Mouse (Mus musculus) adrenal gland, postnatal 4 days (tissue): ENCODE measurements around the gene Pde8b. TPM values are rescaled to one million over a fixed set of nuclear protein-coding genes. Genes with fewer than 3 reads are reported as not detected.
A peak's percentile ranks its signal among the peaks of the same experiment; 100 is the strongest.

ENCODE experiments used
- DNase-seq, 2 experiments: peaks; one replicate each; pipeline ENCODE4 v3.0.0; 2021 to 2022; ENCODE audit warnings: low spot score in 2 of 2, mixed read lengths in 2 of 2
- total RNA-seq, 2 experiments: library from RNA; stranded (reverse); gene quantifications; 2 replicates each; pipeline ENCODE4 v1.2.3; 2021

Pde8b gene
- total RNA-seq, 2 experiments from 2014 or later: 153 TPM

DNA sequence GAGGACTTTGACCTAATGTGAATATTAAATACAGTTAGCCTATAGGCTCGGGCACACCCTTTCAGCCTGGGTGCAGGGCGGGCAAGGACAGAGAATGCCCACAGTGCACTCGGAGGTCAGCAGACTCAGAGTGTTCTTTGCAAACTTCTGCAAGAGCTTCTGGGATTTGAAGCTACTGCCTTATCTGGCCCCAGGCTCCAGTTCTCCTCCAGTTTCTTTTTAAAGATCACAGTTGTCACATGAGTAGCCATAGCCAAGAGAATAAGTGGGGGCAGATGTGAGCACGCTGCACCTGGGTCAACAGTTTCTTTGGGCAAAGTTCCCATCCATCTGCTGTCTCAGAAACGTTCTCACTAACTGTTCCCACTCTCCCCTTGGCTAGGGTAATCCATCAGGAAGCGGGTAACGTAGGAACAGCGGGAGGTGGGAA lies 162.8 kb downstream of the Pde8b start:
- no peak for DNase-seq

DNA sequence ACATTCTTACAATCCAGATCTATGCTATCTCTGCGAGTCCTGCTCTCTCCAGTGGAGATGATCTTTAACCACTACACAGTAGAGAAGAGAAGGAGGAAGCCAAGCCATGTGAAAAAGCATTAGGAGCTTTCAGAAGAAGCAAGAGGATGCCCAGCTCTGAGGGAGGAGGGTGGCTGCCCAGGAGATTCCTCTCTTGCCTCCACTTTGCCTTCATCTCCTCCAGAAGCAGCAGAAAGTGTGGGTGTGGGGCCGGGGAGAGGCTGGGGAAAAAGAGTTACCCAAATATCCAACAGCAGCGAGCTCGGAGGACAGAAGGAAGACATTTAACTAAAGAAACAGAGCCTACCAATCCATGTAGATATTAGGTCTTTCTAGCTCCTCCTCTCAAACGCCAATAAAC lies 164.1 kb downstream of the Pde8b start:
- no peak for DNase-seq

DNA sequence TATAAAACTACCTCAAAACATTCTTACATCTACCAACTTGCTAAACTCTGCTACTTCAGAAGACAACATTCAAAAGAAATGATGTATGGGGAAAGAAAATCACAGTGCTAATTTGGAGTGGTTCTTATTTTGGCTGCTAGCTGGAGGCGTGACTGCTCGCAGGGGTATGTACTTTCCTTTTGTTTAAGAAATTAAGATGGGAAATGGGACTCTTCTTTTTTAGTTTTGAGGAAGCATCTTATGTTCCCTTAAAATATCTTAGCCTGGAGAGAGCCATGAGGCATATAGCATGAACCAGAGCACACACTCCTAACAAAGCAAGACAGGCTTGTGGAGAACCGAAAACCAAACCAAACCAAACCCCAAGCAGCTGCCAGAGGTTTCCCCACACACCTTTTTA lies 167.5 kb downstream of the Pde8b start:
- no peak for DNase-seq

DNA sequence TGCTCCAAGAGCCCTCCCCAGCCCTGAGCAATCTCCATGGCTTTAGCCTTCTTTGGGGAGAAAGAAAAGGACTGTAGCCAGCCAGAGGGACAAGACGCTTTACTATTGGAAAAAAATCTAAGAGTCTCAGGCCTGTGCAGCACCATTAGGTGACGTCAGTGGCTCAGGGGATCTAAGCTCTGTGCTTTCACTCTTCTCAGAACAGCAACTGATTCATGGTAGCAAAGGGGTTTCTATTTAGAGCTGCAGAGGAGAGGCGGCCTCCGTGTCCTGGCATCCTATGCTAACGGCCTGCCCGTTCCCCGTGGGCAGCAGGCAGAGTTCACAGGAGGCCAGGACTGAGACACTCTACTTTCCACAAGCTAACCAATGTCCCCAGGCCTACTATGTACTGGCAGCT lies 169.1 kb downstream of the Pde8b start:
- no peak for DNase-seq

DNA sequence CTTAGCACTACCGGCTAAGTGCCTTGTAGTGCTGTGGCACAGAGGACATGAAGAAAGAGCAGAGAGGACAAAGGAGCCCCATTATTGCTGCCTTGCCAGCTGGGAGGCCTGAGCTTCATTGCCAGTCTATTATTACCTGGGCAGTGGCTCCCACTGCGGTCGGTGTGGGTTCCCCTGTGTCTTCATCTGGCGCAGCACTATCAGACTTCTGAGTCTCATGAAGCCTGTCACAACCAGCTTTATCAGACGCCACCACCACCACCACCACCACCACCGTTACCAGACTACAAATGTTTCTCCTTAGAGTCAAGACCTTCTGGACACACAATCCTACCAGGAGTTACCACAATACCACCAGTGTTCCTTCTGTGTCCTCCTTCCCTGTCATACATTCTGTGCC lies 171.6 kb downstream of the Pde8b start:
- no peak for DNase-seq

DNA sequence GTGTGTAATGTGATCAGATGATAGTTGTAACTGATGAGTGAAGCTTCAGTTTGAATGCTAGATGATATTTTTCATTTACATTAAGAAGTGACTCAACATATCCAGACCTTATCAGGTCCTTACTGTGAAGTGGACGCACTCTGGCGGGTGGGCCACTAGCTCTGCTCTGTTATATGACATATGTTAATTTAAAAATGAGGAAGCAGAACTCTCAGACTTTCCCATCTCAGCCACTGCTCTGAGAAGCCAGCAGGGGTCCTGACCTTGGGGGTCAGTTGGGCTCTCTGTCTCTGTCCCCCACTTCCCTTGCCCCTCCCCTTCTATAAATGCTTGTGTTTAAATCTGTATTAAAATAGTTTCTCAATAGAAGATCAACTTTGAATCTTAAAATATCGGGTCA lies 172.4 kb downstream of the Pde8b start:
- DNase-seq: no peak

DNA sequence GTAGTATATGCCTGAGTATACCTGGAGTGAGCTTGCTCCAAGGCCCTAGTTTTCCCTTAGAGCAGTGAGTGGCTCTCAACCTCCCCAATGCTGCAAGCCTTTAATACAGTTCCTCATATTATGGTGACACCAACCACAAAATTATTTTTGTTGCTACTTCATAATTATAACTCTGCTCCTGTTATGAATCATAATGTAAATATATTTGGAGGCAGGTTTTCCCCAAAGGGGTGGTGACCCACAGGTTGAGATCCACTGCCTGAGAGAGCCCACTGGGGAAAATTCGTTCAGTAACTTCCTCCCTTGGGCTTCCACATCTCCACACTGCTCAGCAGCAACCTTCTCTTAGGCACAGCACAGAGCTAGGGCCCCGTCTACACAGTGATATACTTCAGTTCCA lies 174.0 kb downstream of the Pde8b start:
- no peak for DNase-seq

DNA sequence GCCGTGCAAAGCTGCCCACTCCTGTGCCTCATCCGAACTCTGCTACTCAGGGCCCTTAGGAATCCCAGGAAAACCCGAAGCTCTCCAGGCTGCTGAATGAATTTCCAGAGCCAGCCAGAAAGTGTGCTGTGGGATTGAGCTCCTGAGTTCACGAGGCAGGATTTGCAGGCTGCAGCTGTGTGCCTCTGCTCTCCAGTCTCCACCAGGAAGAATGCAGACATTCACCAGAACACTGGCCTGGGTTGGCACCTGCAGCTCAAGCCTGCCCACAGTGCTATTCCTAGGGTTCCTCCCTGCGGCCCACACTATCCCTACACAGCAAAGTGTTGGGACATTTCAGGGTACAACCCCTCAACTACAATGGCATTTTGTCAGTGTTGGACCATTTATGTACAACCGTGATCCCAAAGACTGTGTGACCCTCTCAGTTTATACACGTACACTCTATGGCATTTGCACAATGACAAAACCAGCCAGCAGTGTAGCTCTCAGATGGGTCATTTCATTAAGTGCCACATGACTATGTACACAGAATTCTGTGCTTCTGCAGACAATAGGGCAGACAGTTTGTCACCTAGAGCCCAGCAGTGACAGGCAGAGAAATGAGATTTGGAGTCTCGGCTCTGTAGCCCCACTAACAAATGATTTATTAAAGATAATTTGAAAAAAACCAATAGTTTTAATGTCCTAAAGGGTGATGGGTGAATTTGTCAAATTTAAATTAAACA lies 176.5 kb downstream of the Pde8b start:
- no peak for DNase-seq

DNA sequence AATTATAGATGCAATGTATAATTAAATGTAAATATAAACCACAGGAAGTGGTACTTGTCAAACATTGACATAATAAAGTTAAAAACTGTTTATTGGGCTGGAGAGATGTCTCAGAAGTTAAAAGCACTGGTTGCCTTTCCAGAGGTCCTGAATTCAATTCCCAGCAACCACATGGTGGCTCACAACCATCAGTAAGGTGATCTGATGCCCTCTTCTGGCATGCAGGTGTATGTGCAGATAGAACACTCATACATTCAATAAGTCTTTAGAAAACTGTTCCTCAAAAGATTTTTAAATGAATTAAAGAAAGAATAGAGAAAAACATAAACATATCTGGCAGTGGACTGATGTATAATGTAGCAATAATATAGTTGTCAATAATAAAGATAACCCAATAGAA lies 179.9 kb downstream of the Pde8b start:
- DNase-seq: no peak

DNA sequence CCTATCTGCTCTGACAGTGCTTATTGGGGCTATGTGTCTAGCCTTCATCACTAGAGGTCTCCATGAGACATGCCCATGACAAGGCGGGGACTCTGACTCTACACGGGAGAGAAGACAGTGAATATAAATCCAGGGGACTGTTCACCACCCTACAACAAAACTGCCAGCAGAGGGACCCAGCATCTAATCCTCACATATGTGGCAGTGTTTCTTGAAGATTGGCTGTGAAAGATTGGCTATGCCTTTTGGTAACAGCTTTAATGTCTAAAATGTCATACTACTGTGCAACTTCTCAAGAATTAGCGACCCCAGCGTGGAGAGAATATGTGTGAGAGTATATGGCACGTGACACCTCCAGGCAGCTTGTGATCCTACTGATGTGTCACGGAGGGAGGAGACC lies 182.3 kb downstream of the Pde8b start:
- no peak for DNase-seq

DNA sequence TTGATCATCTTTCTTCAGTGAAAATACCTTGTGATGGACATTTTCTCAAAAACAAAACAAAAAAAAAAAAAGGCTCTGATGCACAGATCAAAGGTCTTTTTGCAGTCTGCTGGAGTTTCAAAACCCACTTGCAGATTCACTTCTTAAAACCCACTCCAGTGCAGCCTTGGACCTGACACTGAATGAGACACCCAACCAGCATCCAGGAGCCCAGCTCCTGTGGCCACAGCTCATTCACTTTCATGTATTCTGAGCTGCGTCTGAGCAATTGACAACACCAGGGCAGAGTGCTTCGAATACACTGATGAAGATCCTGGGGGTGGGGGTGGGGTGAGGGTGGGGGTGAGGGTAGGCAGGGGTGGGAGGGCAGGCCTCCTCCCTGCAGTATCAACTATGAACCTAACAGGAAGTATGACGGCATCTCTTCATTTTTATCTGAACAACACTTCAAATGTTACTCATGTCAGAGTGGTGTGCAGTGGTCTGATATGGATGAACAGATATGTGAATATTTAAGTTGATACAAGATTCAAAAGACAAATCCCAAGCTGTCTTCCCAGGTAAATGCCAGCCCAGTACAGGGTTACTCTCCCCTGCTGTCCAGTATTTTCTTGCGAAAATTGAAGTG lies 186.6 kb downstream of the Pde8b start:
- no peak for DNase-seq

DNA sequence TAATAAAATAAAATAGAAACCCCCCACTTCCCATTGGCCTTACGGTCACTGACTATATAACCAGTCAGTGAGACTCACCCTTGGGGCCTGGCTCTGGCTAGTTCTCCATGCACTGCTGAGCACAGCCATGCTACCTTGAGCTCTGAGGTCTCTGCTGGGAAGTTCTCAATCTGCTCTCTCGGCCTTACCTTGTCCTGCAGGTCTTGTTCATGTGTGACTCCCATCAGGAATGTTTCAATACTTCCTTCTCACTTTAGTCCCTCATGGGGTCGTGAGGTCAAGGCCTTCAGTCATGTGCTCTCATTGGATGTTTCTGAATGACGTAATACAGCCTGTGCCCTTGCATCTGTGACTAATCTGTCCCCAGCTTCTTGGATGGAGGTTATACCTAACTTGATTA lies 191.3 kb downstream of the Pde8b start:
- no peak for DNase-seq

DNA sequence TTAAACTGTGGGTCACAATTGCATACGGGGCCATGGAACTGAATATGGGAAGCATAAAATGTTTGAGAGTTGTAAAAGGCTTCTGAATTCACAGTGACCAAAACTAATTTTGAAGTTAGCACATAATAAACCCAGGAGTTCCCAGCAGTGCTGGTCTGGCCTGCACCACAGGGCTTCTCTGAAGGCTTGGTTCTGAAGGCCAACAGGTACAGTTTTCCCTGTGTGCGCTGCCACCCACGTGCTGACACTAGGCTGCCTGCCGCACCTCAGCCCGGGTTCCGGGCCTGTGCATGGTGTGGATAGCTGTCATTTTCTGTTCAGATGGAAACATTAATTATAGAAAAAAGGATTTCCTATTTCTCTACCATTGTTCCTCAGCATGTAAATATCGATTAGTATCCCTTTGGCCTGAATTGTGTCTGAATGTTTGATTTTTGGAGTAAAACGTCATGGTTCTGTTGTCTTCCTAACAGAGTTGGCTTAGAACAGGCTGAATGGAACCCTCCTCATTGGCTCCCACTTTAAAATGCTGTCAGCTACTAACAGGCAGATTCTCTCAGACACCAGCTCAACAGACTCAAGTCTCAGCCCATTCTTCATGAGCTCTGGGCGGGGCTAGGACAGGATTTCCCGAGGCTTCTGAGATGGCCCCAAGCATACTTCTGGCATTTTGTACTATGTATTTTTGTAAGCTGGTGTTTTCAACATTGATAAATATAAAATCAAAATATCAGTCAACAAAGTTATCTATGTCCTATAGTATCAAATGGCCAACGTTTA lies 193.4 kb downstream of the Pde8b start:
- no peak for DNase-seq

DNA sequence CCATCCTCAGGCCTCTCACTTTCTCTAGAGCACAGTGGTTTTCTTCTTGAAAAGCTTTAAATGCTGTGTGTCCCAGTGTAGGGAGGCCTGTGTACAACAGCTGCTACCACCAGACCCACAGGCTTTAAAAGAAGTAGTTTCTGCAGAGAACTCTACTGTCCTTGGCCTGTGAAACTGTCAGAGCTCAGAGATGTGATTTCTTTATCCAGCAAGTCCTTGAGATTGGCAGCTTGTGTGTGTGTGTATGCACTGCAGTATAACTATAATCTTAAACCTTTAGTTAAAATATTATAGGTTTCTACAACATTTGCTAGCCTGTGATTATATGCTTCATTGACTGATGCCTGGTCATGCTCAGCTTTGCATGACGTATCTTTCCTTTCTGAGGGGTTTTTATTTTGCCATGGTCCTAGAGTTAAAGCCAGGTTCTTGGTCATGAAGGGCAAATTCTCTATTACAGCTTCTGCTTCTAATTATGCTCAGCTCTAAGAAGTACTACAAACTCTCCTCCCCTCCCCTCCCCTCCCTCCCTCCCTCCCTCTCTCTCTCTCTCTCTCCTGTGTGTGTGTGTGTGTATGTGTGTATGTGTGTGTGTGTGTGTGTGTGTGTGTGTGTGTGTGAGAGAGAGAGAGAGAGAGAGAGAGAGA lies 194.3 kb downstream of the Pde8b start:
- DNase-seq: no peak

DNA sequence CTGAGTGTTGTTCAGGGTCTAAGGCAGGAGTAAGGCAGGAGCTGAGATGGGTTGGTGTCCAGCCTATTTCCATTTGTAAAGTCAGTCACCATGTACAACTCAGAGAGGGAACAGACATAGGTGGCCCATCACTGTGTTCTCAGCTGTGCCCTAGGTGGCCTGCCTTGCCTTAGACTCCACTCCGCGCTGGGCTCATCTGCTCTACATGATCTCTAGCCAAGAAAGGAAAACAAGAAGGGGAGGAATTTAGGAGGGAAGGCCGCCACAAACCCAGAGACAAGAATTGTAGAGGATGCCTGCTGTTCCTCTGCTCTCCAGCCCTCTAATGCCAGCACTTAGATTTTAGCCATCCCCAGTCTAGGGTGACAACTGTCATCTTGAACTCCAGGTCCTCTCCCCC lies 197.7 kb downstream of the Pde8b start:
- DNase-seq: no peak

DNA sequence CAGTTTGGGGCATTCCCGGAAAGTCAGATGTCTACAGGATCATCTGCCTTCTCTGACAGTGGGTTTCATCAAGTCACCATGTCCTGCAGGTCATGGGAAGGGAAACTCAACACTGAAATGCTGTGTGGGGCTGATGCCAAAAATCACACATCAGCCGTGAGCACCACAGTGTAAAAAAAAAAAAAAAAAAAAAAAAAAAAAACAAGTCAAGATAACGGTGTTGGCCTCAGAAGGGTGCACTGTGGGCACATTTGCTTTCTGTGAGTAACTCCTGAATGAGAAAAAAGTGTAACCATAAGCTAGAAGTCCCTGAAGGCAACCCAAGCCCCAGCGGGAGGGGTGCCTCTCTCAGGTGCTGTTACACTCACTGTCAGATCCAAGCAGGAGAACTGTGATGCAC lies 199.7 kb downstream of the Pde8b start:
- no peak for DNase-seq

DNA sequence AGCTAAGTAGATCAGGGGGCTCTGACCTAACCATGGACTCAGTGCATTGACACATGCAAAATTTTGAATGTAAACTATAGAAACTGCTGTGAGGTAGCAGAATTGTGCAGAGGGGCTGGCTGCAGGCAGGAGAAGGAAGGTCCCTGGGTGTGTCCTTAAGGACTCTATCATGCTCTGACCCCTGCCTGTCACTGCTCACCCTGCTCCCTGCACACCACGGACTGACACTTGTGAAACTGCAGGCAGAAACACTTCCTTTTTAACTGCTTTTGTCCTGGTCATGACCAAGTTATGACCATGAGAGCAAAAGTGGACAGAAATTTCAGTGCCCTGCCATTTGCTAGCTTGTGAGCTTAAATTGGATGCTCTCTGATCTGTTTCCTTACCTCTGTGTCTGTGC lies 206.0 kb downstream of the Pde8b start:
- no peak for DNase-seq

DNA sequence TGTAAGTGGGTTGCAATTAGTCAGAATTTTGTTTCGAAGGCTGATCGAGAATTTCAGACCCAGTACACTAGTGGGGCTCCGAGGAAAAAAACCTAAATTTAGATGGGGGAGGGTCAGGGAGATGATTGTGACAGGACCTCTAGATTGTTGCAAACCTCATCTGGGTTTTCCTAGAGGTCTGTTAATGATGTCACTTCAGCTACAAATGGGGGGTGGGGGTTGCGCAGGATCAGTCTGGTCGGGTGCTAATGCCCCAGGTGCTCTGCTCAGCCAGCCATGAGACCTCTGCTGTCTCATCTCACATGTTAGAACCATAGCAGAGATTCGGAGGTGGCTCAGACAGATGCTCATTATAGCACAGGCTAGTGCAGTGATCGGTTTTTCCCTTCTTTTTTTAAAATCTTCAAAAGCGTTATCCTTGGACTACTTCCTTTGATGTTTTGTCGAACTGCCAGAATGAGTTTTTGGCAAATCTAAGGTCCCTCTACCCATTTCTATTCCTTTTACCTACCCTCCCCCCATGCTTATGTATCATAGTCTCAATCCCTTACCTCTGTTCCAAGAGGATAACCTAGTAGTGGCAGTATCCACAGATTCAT lies 209.9 kb downstream of the Pde8b start:
- no peak for DNase-seq

DNA sequence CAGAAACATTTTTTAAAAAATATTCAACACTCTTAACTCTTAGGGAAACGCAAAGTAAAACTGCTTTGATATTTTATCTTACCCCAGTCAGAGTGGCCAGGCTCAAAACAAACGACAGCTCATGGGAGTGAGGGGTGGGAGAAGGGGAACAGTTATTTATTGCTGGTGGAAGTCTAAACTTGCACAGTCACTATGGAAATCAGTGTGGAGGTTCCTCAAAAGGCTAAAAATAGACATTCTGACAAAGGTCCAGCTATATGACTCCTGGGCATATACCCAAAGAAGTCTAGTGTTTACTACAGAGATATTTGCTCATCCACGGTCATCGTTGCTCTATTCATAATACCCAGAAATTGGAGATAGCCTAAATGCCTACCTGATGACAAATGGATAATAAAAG lies 211.9 kb downstream of the Pde8b start:
- DNase-seq: no peak

DNA sequence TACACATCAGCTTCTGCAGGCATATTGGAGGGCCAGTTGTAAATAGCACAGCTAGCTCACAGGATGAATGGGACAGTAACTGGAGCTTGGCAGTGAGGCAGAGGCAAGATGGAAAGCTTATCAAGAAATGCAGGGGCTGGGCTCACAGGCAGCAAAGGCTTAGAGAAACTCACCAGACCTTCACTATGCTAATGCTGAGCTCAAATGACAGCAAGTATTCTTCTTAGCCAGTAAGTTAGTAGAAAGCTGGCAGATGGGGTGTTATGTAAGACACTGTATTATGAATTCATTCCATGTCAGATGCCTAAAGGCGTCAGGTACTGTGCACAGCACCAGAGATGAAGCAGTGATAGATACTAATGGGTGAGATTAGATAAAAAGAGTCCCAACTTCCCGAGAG lies 215.4 kb downstream of the Pde8b start:
- no peak for DNase-seq

DNA sequence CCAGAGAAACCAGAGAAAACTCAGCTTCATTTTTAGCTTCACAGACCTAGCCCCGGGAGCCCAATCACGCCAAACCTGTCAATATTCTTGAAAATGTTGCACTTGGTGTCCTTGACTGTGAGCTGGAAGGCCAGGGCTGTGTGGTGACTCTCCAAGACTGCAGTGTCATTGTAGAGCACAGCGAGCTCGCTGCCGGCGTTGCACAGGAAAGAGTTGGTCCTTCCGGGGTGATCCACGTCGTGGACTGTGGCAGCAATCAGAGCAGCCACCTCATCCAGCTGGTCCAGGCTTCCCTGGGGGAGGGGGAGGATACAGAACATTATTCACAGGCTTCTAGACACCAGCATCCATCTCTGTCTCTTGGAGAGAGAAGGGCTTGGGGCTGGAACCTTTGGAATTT lies 216.0 kb downstream of the Pde8b start:
- DNase-seq: peak in 1 of 2 experiments; percentile 8

DNA sequence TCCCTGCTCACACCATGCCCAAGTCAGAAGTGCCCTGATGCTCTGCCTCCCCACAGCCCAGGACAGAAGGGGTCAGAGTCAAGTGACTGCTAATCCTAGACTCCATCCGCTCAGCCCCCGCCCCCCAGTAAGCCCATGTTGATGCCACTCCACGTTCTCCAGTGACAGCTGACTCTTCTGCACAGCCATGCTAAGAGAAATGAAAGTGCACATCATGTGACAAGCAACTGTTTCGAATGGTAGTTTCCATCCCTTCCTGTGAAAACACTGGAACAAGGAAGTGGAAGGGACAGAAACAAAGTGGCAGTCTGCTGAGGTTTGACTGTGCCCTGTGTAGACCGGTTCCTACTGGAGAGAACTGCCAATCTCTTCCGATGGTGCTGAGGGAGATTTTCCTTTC lies 217.2 kb downstream of the Pde8b start:
- no peak for DNase-seq
